Mouse (Mus musculus) lung, adult 2 months (tissue): ENCODE data around the gene Rin2.

Experiments
- CTCF ChIP-seq: fragments of 200-500 bp; IDR thresholded peaks from 2 replicates; pipeline ENCODE4 v1.5.1; 2011; ENCODE audit warnings: mild to moderate bottlenecking, low read length, control low read depth; ENCODE audit not compliant: insufficient read depth
- POLR2A ChIP-seq: fragments of 200-500 bp; IDR thresholded peaks from 2 replicates; pipeline ENCODE4 v1.6.1; 2011; ENCODE audit warnings: low read depth, mild to moderate bottlenecking, control low read depth, low read length, borderline replicate concordance; ENCODE audit errors: extremely low read depth

DNA sequence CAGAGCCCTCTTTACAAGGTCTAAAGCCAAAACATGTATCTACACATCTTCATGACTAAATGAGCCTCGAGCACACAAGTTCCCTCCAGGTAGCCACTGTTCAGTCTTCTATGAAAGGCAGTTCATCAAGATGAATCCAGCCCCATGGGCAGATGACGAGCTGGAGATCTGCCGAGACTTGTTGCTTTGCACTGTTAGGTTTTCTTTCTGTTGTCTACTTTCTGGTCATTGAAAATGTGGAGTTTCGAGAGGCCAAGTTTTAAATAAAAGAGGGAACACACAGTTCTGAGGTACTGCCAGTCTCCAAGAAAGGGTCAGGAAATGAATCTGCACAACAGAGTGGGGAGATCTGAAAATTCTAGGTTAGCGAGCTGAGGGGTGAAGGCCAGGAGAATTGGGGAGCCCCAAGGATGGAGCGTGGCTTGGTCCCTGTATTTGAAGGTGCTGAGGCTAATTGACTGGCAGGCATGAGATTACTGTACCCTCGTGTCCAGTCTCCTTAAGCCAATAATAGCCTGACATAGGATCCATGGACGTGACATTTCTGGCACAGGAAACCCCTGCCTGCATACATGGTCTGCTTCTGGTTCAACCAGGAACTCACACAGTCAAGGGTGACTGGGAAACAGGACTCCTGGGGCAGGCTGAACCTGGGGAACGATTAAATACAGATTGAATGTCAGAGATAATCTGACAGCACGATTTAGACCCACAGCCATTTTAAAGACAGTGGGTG, 174.3 kb downstream of the Rin2 start:
- no peak for TF ChIP-seq CTCF
- no peak for TF ChIP-seq POLR2A
